Mouse (Mus musculus) ES-E14 (cell line): ENCODE results near the gene Sult5a1. TPM values are rescaled to one million over a fixed set of nuclear protein-coding genes. Genes with fewer than 3 reads are reported as not detected.
A peak's percentile ranks its signal among the peaks of the same experiment; 100 is the strongest.

Experiments used
- DNase-seq: peaks from one replicate; pipeline ENCODE4 v3.0.0-alpha.2; 2013; ENCODE audit warnings: low read depth, low spot score
- H3K27ac ChIP-seq: 2 replicates; pipeline ENCODE4 v1.5.1; 2012; ENCODE audit warnings: low read depth, mild to moderate bottlenecking, low read length, moderate library complexity, mixed read lengths; ENCODE audit not compliant: poor library complexity, insufficient read depth, severe bottlenecking
- H3K36me3 ChIP-seq: 2 replicates; pipeline ENCODE4 v1.6.1; 2012; ENCODE audit warnings: mild to moderate bottlenecking, low read length, moderate library complexity, mixed read lengths; ENCODE audit not compliant: control insufficient read depth, poor library complexity, insufficient read depth, severe bottlenecking
- H3K4me1 ChIP-seq, 2 experiments: fragments of 150-350 bp in 1 of 2; sonication (generic) in 1 of 2; 2 replicates each; pipeline ENCODE4 v1.6.1; 2012; ENCODE audit warnings: low read length in 2 of 2, mild to moderate bottlenecking in 1 of 2, mixed read lengths in 1 of 2; ENCODE audit not compliant: control insufficient read depth in 2 of 2, insufficient read depth in 2 of 2, poor library complexity in 1 of 2
- H3K4me3 ChIP-seq, 2 experiments: fragments of 150-350 bp in 1 of 2; sonication (generic) in 1 of 2; 2 replicates each; pipeline ENCODE4 v1.5.1; 2012; ENCODE audit warnings: low read length in 2 of 2, low read depth in 1 of 2, mild to moderate bottlenecking in 1 of 2, mixed read lengths in 1 of 2; ENCODE audit not compliant: insufficient read depth in 1 of 2, poor library complexity in 1 of 2, severe bottlenecking in 1 of 2
- H3K9ac ChIP-seq: 2 replicates; pipeline ENCODE4 v1.6.1; 2012; ENCODE audit warnings: low read depth, mild to moderate bottlenecking, low read length, mixed read lengths; ENCODE audit not compliant: poor library complexity, insufficient read depth, severe bottlenecking
- H3K9me3 ChIP-seq: fragments of 150-350 bp; sonication (generic); 2 replicates; pipeline ENCODE4 v1.6.1; 2012; ENCODE audit warnings: low read depth, mild to moderate bottlenecking, low read length; ENCODE audit not compliant: control insufficient read depth, insufficient read depth
- CHD2 ChIP-seq: IDR thresholded peaks from 2 replicates; pipeline ENCODE4 v1.6.1; 2014; ENCODE audit warnings: mild to moderate bottlenecking, low read depth, low read length, inconsistent platforms
- HCFC1 ChIP-seq: IDR thresholded peaks from 2 replicates; pipeline ENCODE4 v1.6.1; 2012; ENCODE audit warnings: low read length, inconsistent platforms, borderline replicate concordance; ENCODE audit not compliant: insufficient read depth
- MAFK ChIP-seq: IDR thresholded peaks from 2 replicates; pipeline ENCODE4 v1.6.1; 2014; ENCODE audit warnings: mild to moderate bottlenecking, low read depth, low read length, inconsistent platforms; ENCODE audit not compliant: insufficient read depth
- ZC3H11A ChIP-seq: IDR thresholded peaks from 2 replicates; pipeline ENCODE4 v1.6.1; 2012; ENCODE audit warnings: low read depth, mild to moderate bottlenecking, inconsistent platforms, low read length, borderline replicate concordance
- ZNF384 ChIP-seq: IDR thresholded peaks from 2 replicates; pipeline ENCODE4 v1.6.1; 2012; ENCODE audit warnings: low read depth, low read length, inconsistent platforms
- in situ Hi-C, 2 experiments: fragments of 600-800 bp; cut with MboI; formaldehyde crosslinking; loops; one replicate each; pipeline ENCODE4 v1.15.1; 2025; ENCODE audit warnings: low sequenced_read_pairs in 2 of 2, inconsistent platforms in 1 of 2; ENCODE audit not compliant: unreplicated experiment in 2 of 2
- total RNA-seq: library from RNA; depleted of rRNA; stranded (reverse); fragments of 300-350 nt; gene quantifications from 2 replicates; pipeline ENCODE4 v1.2.3, GENCODE M21; 2012

Sult5a1 gene
- total RNA-seq, 1 experiment: 3.3 TPM

- Histone ChIP-seq H3K4me1 (peaks cover 0 to 3% of the 10 kb centered on the region in 2 experiments; a peak in 1 of 4 replicates), H3K9me3 (no peaks in the 10 kb centered on the region), H3K36me3 (no peaks in the 10 kb centered on the region), H3K27ac (no peak overlapping the region), H3K9ac (no peak overlapping the region), H3K4me3 (no peak overlapping the region)
- TF ChIP-seq ZC3H11A: no peak
- no peak for DNase-seq
- in situ Hi-C loops: no loop called here
Observed at GRCm38 (mm10) chr8:123113908-123114469, 44.1 kb downstream of the Sult5a1 start.

GRCm38 (mm10) chr8:123112892-123113291 lies 45.2 kb downstream of the Sult5a1 start:
- Histone ChIP-seq H3K4me1 (peaks cover 0 to 2% of the 10 kb centered on the region in 2 experiments; a peak in 1 of 4 replicates), H3K4me3 (no peak overlapping the region), H3K9me3 (no peaks in the 10 kb centered on the region), H3K9ac (no peak overlapping the region), H3K27ac (no peak overlapping the region), H3K36me3 (no peaks in the 10 kb centered on the region)
- TF ChIP-seq CHD2 (no peak), ZC3H11A (no peak), HCFC1 (no peak), ZNF384 (no peak), MAFK (no peak)
- DNase-seq: no peak
- in situ Hi-C loops: no loop called here

GRCm38 (mm10) chr8:123110649-123111048 lies 47.5 kb downstream of the Sult5a1 start:
- DNase-seq: peak; percentile 80
- no peak overlapping the region for H3K27ac ChIP-seq
- no peaks in the 10 kb centered on the region for H3K4me1 ChIP-seq
- H3K9me3 ChIP-seq: no peaks in the 10 kb centered on the region
- no peak for TF ChIP-seq CHD2
- 0 out of 2 replicates have a peak, but pooled peaks have one; percentile 21 for TF ChIP-seq MAFK
- TF ChIP-seq ZC3H11A: peak; percentile 37; the same call in 1 of the 2 replicates
- TF ChIP-seq HCFC1: no peak
- 0 out of 2 replicates have a peak, but pooled peaks have one; percentile 8 for TF ChIP-seq ZNF384
- in situ Hi-C loops: no loop called here
- no peaks in the 10 kb centered on the region for H3K36me3 ChIP-seq
- no peak overlapping the region for H3K4me3 ChIP-seq
- no peak overlapping the region for H3K9ac ChIP-seq

- no peak for DNase-seq
- Histone ChIP-seq H3K36me3 (peaks cover 14% of the 10 kb centered on the region), H3K9ac (no peak overlapping the region), H3K9me3 (no peaks in the 10 kb centered on the region), H3K4me3 (no peak overlapping the region), H3K4me1 (no peaks in the 10 kb centered on the region), H3K27ac (no peak overlapping the region)
- in situ Hi-C loops: no loop called here
- no peak for TF ChIP-seq HCFC1
- no peak for TF ChIP-seq MAFK
- no peak for TF ChIP-seq ZC3H11A
- TF ChIP-seq ZNF384: no peak
- TF ChIP-seq CHD2: no peak
Observed at GRCm38 (mm10) chr8:123108953-123109352, 49.2 kb downstream of the Sult5a1 start.

GRCm38 (mm10) chr8:123108010-123108409 lies 50.1 kb downstream of the Sult5a1 start:
- DNase-seq: no peak
- Histone ChIP-seq H3K9ac (no peak overlapping the region), H3K27ac (no peak overlapping the region), H3K36me3 (peaks cover 23% of the 10 kb centered on the region), H3K9me3 (no peaks in the 10 kb centered on the region), H3K4me3 (no peak overlapping the region), H3K4me1 (no peaks in the 10 kb centered on the region)
- TF ChIP-seq ZC3H11A (no peak), MAFK (no peak), ZNF384 (peak; percentile 80), CHD2 (no peak), HCFC1 (no peak)
- in situ Hi-C loops: no loop called here
